Mouse (Mus musculus) thymus, adult 2 months (tissue): ENCODE data around the gene Fam186b.

Experiments
- CTCF ChIP-seq: fragments of 200-500 bp; IDR thresholded peaks from 2 replicates; pipeline ENCODE4 v1.5.1; 2012; ENCODE audit warnings: mild to moderate bottlenecking, control low read depth, low read length, moderate library complexity, borderline replicate concordance; ENCODE audit not compliant: control insufficient read depth, poor library complexity, insufficient read depth; ENCODE audit errors: extremely low read depth
- POLR2A ChIP-seq: fragments of 200-500 bp; IDR thresholded peaks from 2 replicates; pipeline ENCODE4 v1.6.1; 2012; ENCODE audit warnings: mild to moderate bottlenecking, low read length, control low read depth, moderate library complexity; ENCODE audit not compliant: control insufficient read depth, poor library complexity, insufficient read depth; ENCODE audit errors: extremely low read depth

- TF ChIP-seq POLR2A (no peak), CTCF (no peak)
Measured at GRCm38 (mm10) chr15:99278271-99278670, 17.4 kb downstream of the Fam186b start.
